28 mouse cellular contexts compared by ENCODE assay signal in the genomic region with DNA sequence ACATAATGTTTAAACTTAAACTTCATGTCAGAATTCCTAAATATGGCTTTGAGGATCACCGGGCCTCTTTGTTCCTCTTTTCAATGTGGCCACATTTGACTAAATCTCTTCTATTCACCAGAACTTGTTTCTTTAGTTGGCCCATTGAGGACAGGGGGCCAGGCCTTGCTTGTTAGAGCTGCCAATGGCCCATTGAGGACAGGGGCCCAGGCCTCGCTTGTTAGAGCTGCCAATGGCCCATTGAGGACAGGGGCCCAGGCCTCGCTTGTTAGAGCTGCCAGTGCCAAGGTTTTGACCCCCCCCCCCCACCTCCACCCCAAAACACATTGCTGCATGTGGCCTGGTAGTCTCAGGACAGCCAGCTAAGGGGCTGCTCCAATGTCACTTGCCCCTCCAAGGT. TPM values are rescaled to one million over a fixed set of nuclear protein-coding genes. Genes with fewer than 3 reads are reported as not detected.
"Had no signal": no experiment of that assay in that cellular context is flagged by ENCODE, and none has a peak within 500 bp of the region (broad histone marks: within the 10 kb centered on the region; RNA-seq: fewer than 3 reads in every experiment).

No protein-coding gene starts in this region.

- H3K9me3 ChIP-seq: heart, embryonic 12.5 days; hindbrain, embryonic 13.5 days; hindbrain, embryonic 15.5 days; kidney, embryonic 15.5 days; limb, embryonic 13.5 days; limb, embryonic 15.5 days; liver, embryonic 12.5 days had no signal

- H3K4me2 ChIP-seq: hindbrain, embryonic 13.5 days; hindbrain, embryonic 15.5 days; kidney, embryonic 15.5 days; limb, embryonic 13.5 days; limb, embryonic 15.5 days; liver, embryonic 12.5 days had no signal

- DNase-seq: gastrocnemius, postnatal 14 days; gastrocnemius, postnatal 36 days; heart, adult 11 months; heart, adult 2 months; heart, postnatal 10 days; heart, postnatal 36 days; kidney, adult 11 months; kidney, adult 2 months; kidney, adult 9 months; kidney, postnatal 14 days; kidney, postnatal 36 days; layer of hippocampus, adult 9-11 months; layer of hippocampus, postnatal 36 days; left cerebral cortex, postnatal 4 days; lung, adult 18-20 months had no signal

- H3K27me3 ChIP-seq: heart, embryonic 12.5 days; hindbrain, embryonic 15.5 days; limb, embryonic 13.5 days; limb, embryonic 15.5 days had no signal

- H3K27ac ChIP-seq: heart, adult 2 months; hindbrain, embryonic 13.5 days; hindbrain, embryonic 15.5 days; hindbrain, postnatal 0 days; kidney, embryonic 15.5 days; kidney, postnatal 0 days; limb, embryonic 13.5 days; limb, embryonic 15.5 days; liver, embryonic 12.5 days; liver, embryonic 14.5 days had no signal

- H3K9ac ChIP-seq: hindbrain, embryonic 13.5 days; hindbrain, embryonic 15.5 days; kidney, embryonic 15.5 days; limb, embryonic 13.5 days; limb, embryonic 15.5 days; liver, embryonic 12.5 days; liver, embryonic 14.5 days had no signal

- H3K4me3 ChIP-seq: heart, embryonic 12.5 days; hindbrain, embryonic 13.5 days; hindbrain, embryonic 15.5 days; kidney, embryonic 15.5 days; limb, embryonic 13.5 days; limb, embryonic 15.5 days; liver, embryonic 12.5 days had no signal

- ATAC-seq: hindbrain, postnatal 0 days; intestine, embryonic 16.5 days; liver, embryonic 12.5 days had no signal

- H3K36me3 ChIP-seq: heart, embryonic 12.5 days; hindbrain, embryonic 13.5 days; hindbrain, embryonic 15.5 days; kidney, embryonic 15.5 days; limb, embryonic 13.5 days; limb, embryonic 15.5 days; liver, embryonic 12.5 days had no signal

RNA-seq across cellular contexts. Expression of a gene that starts 3.5 kb away (rescaled TPM):
- total RNA-seq: hematopoietic stem cell, adult 5-6 weeks; left cerebral cortex, postnatal 4 days had no signal
- polyA plus RNA-seq: liver, adult 2 months; liver, embryonic 12.5 days; liver, embryonic 14.5 days had no signal
